Mouse (Mus musculus) spleen, adult 2 months (tissue): ENCODE measurements at regions not wholly inside any gene's neighbourhood (a gene's known extent, or its start where the extent isn't known, plus 50 kb on each side); places are given as distances from the start of the nearest gene placed in this dataset.

Experiments
- CTCF ChIP-seq: fragments of 200-500 bp; IDR thresholded peaks from 2 replicates; pipeline ENCODE4 v1.5.1; 2011; ENCODE audit warnings: mild to moderate bottlenecking, inconsistent platforms; ENCODE audit not compliant: insufficient read depth, insufficient read length, insufficient replicate concordance; ENCODE audit errors: extremely low read depth
- POLR2A ChIP-seq: fragments of 200-500 bp; IDR thresholded peaks from 2 replicates; pipeline ENCODE4 v1.6.1; 2011; ENCODE audit warnings: low read depth, low read length, inconsistent platforms

DNA sequence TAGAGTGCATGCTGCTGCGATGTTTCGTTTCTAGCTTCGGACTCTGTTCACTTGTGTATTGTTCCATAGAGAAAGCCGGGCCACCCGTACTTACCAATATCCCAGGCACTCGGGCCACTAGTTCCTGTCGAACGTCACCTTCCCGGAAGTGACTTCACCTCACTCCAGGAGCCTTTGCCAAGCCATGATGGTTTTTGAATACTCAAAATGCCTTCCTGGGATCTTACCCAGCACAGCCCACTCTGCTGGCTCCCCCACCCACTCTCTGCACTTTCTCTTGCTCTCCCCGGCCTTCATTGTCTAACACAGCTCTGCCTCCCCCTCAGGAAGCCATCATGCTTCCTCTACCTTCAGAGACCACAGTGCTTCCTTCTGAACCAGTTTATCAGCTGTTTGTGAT is 202.5 kb downstream of the Mtx2 start:
- no peak for TF ChIP-seq CTCF
- TF ChIP-seq POLR2A: no peak
